Mouse (Mus musculus) MN1 (cell line): ENCODE results near the gene Lmna.

Source experiments
- DNase-seq: peaks from one replicate; pipeline ENCODE4 v3.0.0-alpha.2; 2016; ENCODE audit warnings: low spot score

The Lmna gene

GRCm38 (mm10) chr3:88539397-88539796 is 29.6 kb upstream of the Lmna start:
- no peak for DNase-seq

GRCm38 (mm10) chr3:88538271-88539145 is 28.8 kb upstream of the Lmna start:
- no peak for DNase-seq

- DNase-seq = no peak
These were observed 27.4 kb upstream of the Lmna start for GRCm38 (mm10) chr3:88537146-88537545.

GRCm38 (mm10) chr3:88536103-88536930 is 26.6 kb upstream of the Lmna start:
- no peak for DNase-seq

- no peak for DNase-seq
These were observed 25.8 kb upstream of the Lmna start for GRCm38 (mm10) chr3:88535527-88535926.

- DNase-seq = no peak
These were observed 25.2 kb upstream of the Lmna start for GRCm38 (mm10) chr3:88535005-88535404.

GRCm38 (mm10) chr3:88533706-88534105 is 23.9 kb upstream of the Lmna start:
- no peak for DNase-seq

- DNase-seq = peak; percentile 40
These were observed 23.1 kb upstream of the Lmna start for GRCm38 (mm10) chr3:88532689-88533511.

- no peak for DNase-seq
These were observed 22.5 kb upstream of the Lmna start, which contains the start of gene Mex3a for GRCm38 (mm10) chr3:88532299-88532674. Mex3a (plus strand) TSS chr3:88532395.

GRCm38 (mm10) chr3:88531348-88532298 is 21.9 kb upstream of the Lmna start:
- DNase-seq = peak; percentile 85

GRCm38 (mm10) chr3:88530082-88530864 is 20.5 kb upstream of the Lmna start:
- DNase-seq = no peak

- peak; percentile 25 for DNase-seq
These were observed 19.6 kb upstream of the Lmna start for GRCm38 (mm10) chr3:88529204-88530000.

- DNase-seq = no peak
These were observed 18.9 kb upstream of the Lmna start for GRCm38 (mm10) chr3:88528646-88529045.

- DNase-seq = peak; percentile 49
These were observed 17.8 kb upstream of the Lmna start for GRCm38 (mm10) chr3:88527565-88527964.

GRCm38 (mm10) chr3:88526157-88527131 is 16.7 kb upstream of the Lmna start:
- DNase-seq = peak; percentile 94

- peak; percentile 25 for DNase-seq
These were observed 15.3 kb upstream of the Lmna start for GRCm38 (mm10) chr3:88525021-88525420.

GRCm38 (mm10) chr3:88523027-88523426 is 13.3 kb upstream of the Lmna start:
- DNase-seq = no peak

- peak; percentile 82 for DNase-seq
These were observed 12.1 kb upstream of the Lmna start for GRCm38 (mm10) chr3:88521803-88522331.
